Mouse (Mus musculus) kidney, adult 9 months (tissue): Measurements from ENCODE around the gene Baiap2l1.
A peak's percentile ranks its signal among the peaks of the same experiment; 100 is the strongest.

Source experiments
- DNase-seq: peaks from one replicate; pipeline ENCODE4 v3.0.0; 2022

Baiap2l1 gene

DNA sequence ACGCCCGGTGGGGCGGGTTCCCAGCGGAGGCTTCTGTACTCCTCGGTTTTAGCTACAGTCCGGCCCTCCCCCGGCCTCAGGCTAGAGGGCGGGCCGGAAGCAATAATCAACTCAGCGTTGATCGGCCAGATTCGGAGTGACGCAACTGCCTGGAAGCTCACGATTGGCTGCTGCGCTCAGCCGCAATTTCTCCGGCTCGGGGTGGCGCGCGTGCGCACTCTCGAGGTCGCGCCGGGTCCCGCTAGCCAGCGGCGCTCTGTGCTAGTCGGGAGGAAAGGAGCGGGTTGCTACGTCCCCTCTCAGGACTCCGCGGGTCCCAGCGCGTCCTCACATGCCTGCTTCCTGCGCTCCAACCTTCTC lies 134.4 kb downstream of the Baiap2l1 start, which contains the start of gene Tecpr1:
Tecpr1 (minus strand) TSS at position 113 of the 360 bp plus-strand sequence.
- peak; percentile 97 for DNase-seq

GRCm38 (mm10) chr5:144222811-144223502 lies 135.0 kb downstream of the Baiap2l1 start:
- DNase-seq: peak; percentile 55

DNA sequence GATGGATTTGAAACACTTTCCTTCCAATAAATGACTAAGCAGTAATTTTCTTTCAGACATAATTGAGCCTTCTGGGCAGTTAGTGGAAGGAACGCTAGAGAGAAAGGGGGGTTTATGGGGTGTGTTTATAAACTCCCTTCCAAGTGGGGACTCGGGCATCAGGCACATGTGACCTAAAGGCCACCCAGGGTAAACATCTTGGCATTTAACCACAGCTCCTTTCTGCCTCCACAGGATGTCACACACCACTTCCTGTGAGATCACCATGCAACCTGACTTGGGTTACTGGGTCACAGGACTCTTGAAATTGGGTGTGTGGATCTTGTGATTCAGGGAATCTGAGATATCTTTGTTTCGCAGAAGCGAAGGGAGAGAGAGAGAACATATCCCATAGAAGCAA lies 136.6 kb downstream of the Baiap2l1 start:
- peak; percentile 45 for DNase-seq

- no peak for DNase-seq
Observed at GRCm38 (mm10) chr5:144219936-144220335, 138.0 kb downstream of the Baiap2l1 start.

DNA sequence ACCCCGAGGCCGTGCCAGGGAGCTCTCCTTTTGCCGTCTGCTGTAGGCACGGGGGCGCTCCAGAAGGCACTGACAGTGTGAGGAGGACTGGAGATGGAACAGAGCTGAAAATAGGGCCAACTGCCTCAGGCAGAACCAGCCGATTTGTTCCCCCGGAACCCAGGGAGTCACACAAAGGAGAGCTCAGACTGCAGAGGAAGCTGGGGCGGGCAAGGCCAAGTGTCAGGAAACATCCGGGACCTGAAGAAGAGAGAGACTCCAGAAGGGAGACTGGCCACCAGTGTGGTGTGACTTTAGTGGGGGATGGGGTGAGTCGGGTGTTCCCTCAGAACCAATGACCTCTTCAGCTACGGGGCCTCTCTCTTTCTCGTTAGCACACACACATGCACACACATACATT lies 138.6 kb downstream of the Baiap2l1 start:
- DNase-seq: peak; percentile 44

GRCm38 (mm10) chr5:144218061-144218460 lies 139.9 kb downstream of the Baiap2l1 start:
- no peak for DNase-seq

GRCm38 (mm10) chr5:144215992-144216391 lies 141.9 kb downstream of the Baiap2l1 start:
- no peak for DNase-seq
